Mouse (Mus musculus) liver, embryonic 16.5 days (tissue): Measurements from ENCODE around the gene Defb35. TPM values are rescaled to one million over a fixed set of nuclear protein-coding genes. Genes with fewer than 3 reads are reported as not detected.

Source experiments
- ATAC-seq: fragments of 200-750 bp; cut with Nextera tagmentation; 2 replicates; pipeline ENCODE4 v1.8.0; 2017; ENCODE audit warnings: low read depth, mild to moderate bottlenecking, moderate number of reproducible peaks, moderate library complexity
- H3K27ac ChIP-seq: fragments of 300-500 bp; sonication (generic); 2 replicates; pipeline ENCODE4 v1.5.1; 2014; ENCODE audit warnings: mild to moderate bottlenecking, low read length
- H3K27me3 ChIP-seq: fragments of 300-500 bp; sonication (generic); 2 replicates; pipeline ENCODE4 v1.6.1; 2014; ENCODE audit warnings: low read depth, low read length, mixed read lengths; ENCODE audit not compliant: control insufficient read depth, insufficient read depth
- H3K36me3 ChIP-seq: fragments of 300-500 bp; sonication (generic); 2 replicates; pipeline ENCODE4 v1.6.1; 2014; ENCODE audit warnings: mild to moderate bottlenecking; ENCODE audit not compliant: control insufficient read depth, insufficient read depth
- H3K4me1 ChIP-seq: fragments of 300-500 bp; sonication (generic); 2 replicates; pipeline ENCODE4 v1.6.1; 2014; ENCODE audit warnings: low read depth, low read length, mixed read lengths; ENCODE audit not compliant: control insufficient read depth
- H3K4me2 ChIP-seq: fragments of 300-500 bp; sonication (generic); 2 replicates; pipeline ENCODE4 v1.6.1; 2014; ENCODE audit warnings: low read depth, low read length, mixed read lengths
- H3K4me3 ChIP-seq: fragments of 300-500 bp; sonication (generic); 2 replicates; pipeline ENCODE4 v1.5.1; 2014; ENCODE audit warnings: low read depth, mild to moderate bottlenecking, low read length
- H3K9ac ChIP-seq: fragments of 300-500 bp; sonication (generic); 2 replicates; pipeline ENCODE4 v1.6.1; 2014; ENCODE audit warnings: low read depth, low read length
- H3K9me3 ChIP-seq: fragments of 300-500 bp; sonication (generic); replicated peaks from 2 replicates; pipeline ENCODE4 v1.6.1; 2016; ENCODE audit warnings: low read length; ENCODE audit not compliant: control insufficient read depth
- WGBS: fragments of 180-500 bp; shearing (Covaris S2); extraction: QIAGEN DNeasy Blood & Tissue Kit; methylation state at CpG from one replicate; pipeline ENCODE4 v1.1.7; 2014; ENCODE audit not compliant: insufficient replicate concordance; 5-methylcytosine and 5-hydroxymethylcytosine counted together
- polyA plus RNA-seq: library from polyadenylated mRNA; unstranded; fragments of >200 nt; fragmentation: Nextera tagmentation; extraction: Ambion mirVana; gene quantifications from 2 replicates; pipeline ENCODE4 v1.2.1, GENCODE M21; 2015

The Defb35 gene
- polyA plus RNA-seq, 1 experiment from 2014 or later = not detected

- Histone ChIP-seq H3K9ac (no peak overlapping the region), H3K4me1 (no peaks in the 10 kb centered on the region), H3K9me3 (no peaks in the 10 kb centered on the region), H3K36me3 (no peaks in the 10 kb centered on the region), H3K4me2 (no peak overlapping the region), H3K4me3 (no peak overlapping the region), H3K27ac (no peak overlapping the region), H3K27me3 (no peaks in the 10 kb centered on the region)
- WGBS = 3% methylated on average over 9 of the region's 9 CpGs
- no peak for ATAC-seq
Observed at GRCm38 (mm10) chr8:21955321-21955720, 17.2 kb downstream of the Defb35 start.

- H3K4me2 ChIP-seq = no peak overlapping the region
- H3K27me3 ChIP-seq = no peaks in the 10 kb centered on the region
- H3K4me3 ChIP-seq = no peak overlapping the region
- no peak overlapping the region for H3K27ac ChIP-seq
- 60% methylated on average over 3 of the region's 3 CpGs for WGBS
- H3K36me3 ChIP-seq = no peaks in the 10 kb centered on the region
- no peaks in the 10 kb centered on the region for H3K9me3 ChIP-seq
- no peak for ATAC-seq
- no peaks in the 10 kb centered on the region for H3K4me1 ChIP-seq
- no peak overlapping the region for H3K9ac ChIP-seq
Observed at GRCm38 (mm10) chr8:21956336-21956735, 18.2 kb downstream of the Defb35 start.

GRCm38 (mm10) chr8:21958414-21958813 is 20.3 kb downstream of the Defb35 start, which contains the start of gene Fam90a1a:
Gene Fam90a1a (plus strand): TSS chr8:21958714.
- ATAC-seq = no peak
- H3K9me3 ChIP-seq = no peaks in the 10 kb centered on the region
- no peak within 1 kb of the TSS for H3K4me3 ChIP-seq
- no peaks in the 10 kb centered on the region for H3K27me3 ChIP-seq
- 67% methylated on average over 2 of the region's 2 CpGs for WGBS
- no peaks in the 10 kb centered on the region for H3K4me1 ChIP-seq
- H3K27ac ChIP-seq = no peak within 1 kb of the TSS
- H3K4me2 ChIP-seq = no peak within 1 kb of the TSS
- H3K36me3 ChIP-seq = no peaks in the 10 kb centered on the region
- H3K9ac ChIP-seq = no peak within 1 kb of the TSS

GRCm38 (mm10) chr8:21966646-21967045 is 28.5 kb downstream of the Defb35 start:
- H3K36me3 ChIP-seq = no peaks in the 10 kb centered on the region
- ATAC-seq = no peak

GRCm38 (mm10) chr8:21969475-21969874 is 31.3 kb downstream of the Defb35 start, which contains the start of gene Ccdc70:
Gene Ccdc70 (plus strand): TSS chr8:21969775.
- no peaks in the 10 kb centered on the region for H3K36me3 ChIP-seq
- no peak within 1 kb of the TSS for H3K4me3 ChIP-seq
- ATAC-seq = no peak
- H3K4me2 ChIP-seq = no peak within 1 kb of the TSS
- H3K9me3 ChIP-seq = no peaks in the 10 kb centered on the region
- no peaks in the 10 kb centered on the region for H3K27me3 ChIP-seq
- H3K4me1 ChIP-seq = no peaks in the 10 kb centered on the region
- H3K27ac ChIP-seq = no peak within 1 kb of the TSS
- WGBS = 53% methylated on average over 3 of the region's 3 CpGs
- H3K9ac ChIP-seq = no peak within 1 kb of the TSS

More at GRCm38 (mm10) chr8:21966646-21967045, 28.5 kb downstream of the Defb35 start:
- 38% methylated on average over 1 of the region's 1 CpGs for WGBS
- no peak overlapping the region for H3K27ac ChIP-seq
- no peak overlapping the region for H3K4me2 ChIP-seq
- no peaks in the 10 kb centered on the region for H3K9me3 ChIP-seq
- H3K27me3 ChIP-seq = no peaks in the 10 kb centered on the region
- no peaks in the 10 kb centered on the region for H3K4me1 ChIP-seq
- no peak overlapping the region for H3K4me3 ChIP-seq
- H3K9ac ChIP-seq = no peak overlapping the region

GRCm38 (mm10) chr8:21978193-21978592 is 40.0 kb downstream of the Defb35 start:
- Histone ChIP-seq H3K4me3 (no peak overlapping the region), H3K9me3 (no peaks in the 10 kb centered on the region), H3K27me3 (no peaks in the 10 kb centered on the region), H3K36me3 (no peaks in the 10 kb centered on the region), H3K4me2 (no peak overlapping the region), H3K27ac (no peak overlapping the region), H3K4me1 (no peaks in the 10 kb centered on the region), H3K9ac (no peak overlapping the region)
- no peak for ATAC-seq
- WGBS = 49% methylated on average over 4 of the region's 4 CpGs

GRCm38 (mm10) chr8:21981664-21982337 is 43.6 kb downstream of the Defb35 start:
- no peak overlapping the region for H3K4me2 ChIP-seq
- WGBS = 50% methylated on average over 8 of the region's 8 CpGs
- no peaks in the 10 kb centered on the region for H3K36me3 ChIP-seq
- H3K27me3 ChIP-seq = no peaks in the 10 kb centered on the region
- ATAC-seq = no peak
- H3K4me3 ChIP-seq = no peak overlapping the region
- no peaks in the 10 kb centered on the region for H3K9me3 ChIP-seq
- H3K27ac ChIP-seq = no peak overlapping the region
- no peak overlapping the region for H3K9ac ChIP-seq
- no peaks in the 10 kb centered on the region for H3K4me1 ChIP-seq

Other genes with a start within 250 kb of the Defb35 start
- not detected in 2 replicates for gene AY761184, start 234.7 kb upstream of the Defb35 start, polyA plus RNA-seq
- gene Defa24, start 203.9 kb upstream of the Defb35 start, polyA plus RNA-seq = 0.63 TPM in 1 of 2 replicates, not detected in the other
- not detected in 2 replicates for gene Defb50, start 114.8 kb upstream of the Defb35 start, polyA plus RNA-seq
- not detected in 2 replicates for gene Defb2, start 98.4 kb upstream of the Defb35 start, polyA plus RNA-seq
- not detected in 2 replicates for gene Defb10, start 79.5 kb upstream of the Defb35 start, polyA plus RNA-seq
- not detected in 2 replicates for gene Defb9, start 52.9 kb upstream of the Defb35 start, polyA plus RNA-seq
- gene Defb11, start 31.9 kb upstream of the Defb35 start, polyA plus RNA-seq = not detected in 2 replicates
- not detected in 2 replicates for gene Defb15, start 5.6 kb upstream of the Defb35 start, polyA plus RNA-seq
- not detected in 2 replicates for gene Defb13, start 8.4 kb downstream of the Defb35 start, polyA plus RNA-seq
- not detected in 2 replicates for gene Fam90a1a, start 20.4 kb downstream of the Defb35 start, polyA plus RNA-seq
- gene Ccdc70, start 31.4 kb downstream of the Defb35 start, polyA plus RNA-seq = not detected in 2 replicates
- gene Atp7b, start 122.0 kb downstream of the Defb35 start, polyA plus RNA-seq = 12.8 and 14.1 TPM in 2 replicates
- 11.0 TPM in 2 replicates for gene Alg11, start 122.4 kb downstream of the Defb35 start, polyA plus RNA-seq
- gene Nek5, start 186.7 kb downstream of the Defb35 start, polyA plus RNA-seq = 0.06 and 0.15 TPM in 2 replicates
- 1.3 and 1.4 TPM in 2 replicates for gene Nek3, start 228.1 kb downstream of the Defb35 start, polyA plus RNA-seq
- gene Ckap2, start 247.5 kb downstream of the Defb35 start, polyA plus RNA-seq = 19.9 and 22.1 TPM in 2 replicates